Mouse (Mus musculus) limb, embryonic 11.5 days (tissue): ENCODE data around the gene Pld4. TPM values are rescaled to one million over a fixed set of nuclear protein-coding genes. Genes with fewer than 3 reads are reported as not detected.

Experiments
- ATAC-seq: fragments of 200-750 bp; cut with Nextera tagmentation; 2 replicates; pipeline ENCODE4 v1.8.0; 2017; ENCODE audit warnings: low read depth; ENCODE audit not compliant: insufficient number of reproducible peaks, low FRiP score, low TSS enrichment
- DNase-seq: peaks from one replicate; pipeline ENCODE4 v3.0.0-alpha.2; 2015; ENCODE audit warnings: low spot score
- H3K27ac ChIP-seq: fragments of 300-500 bp; sonication (generic); replicated peaks from 2 replicates; pipeline ENCODE4 v1.5.1; 2014; ENCODE audit warnings: low read depth, mild to moderate bottlenecking, low read length
- H3K27me3 ChIP-seq: fragments of 300-500 bp; sonication (generic); 2 replicates; pipeline ENCODE4 v1.6.1; 2014; ENCODE audit warnings: mild to moderate bottlenecking, low read length, mixed read lengths; ENCODE audit not compliant: control insufficient read depth, insufficient read depth
- H3K36me3 ChIP-seq: fragments of 300-500 bp; sonication (generic); 2 replicates; pipeline ENCODE4 v1.6.1; 2014; ENCODE audit warnings: mild to moderate bottlenecking, low read length, moderate library complexity, mixed read lengths; ENCODE audit not compliant: control insufficient read depth, insufficient read depth
- H3K4me1 ChIP-seq: fragments of 300-500 bp; sonication (generic); 2 replicates; pipeline ENCODE4 v1.6.1; 2014; ENCODE audit warnings: low read length, mixed read lengths; ENCODE audit not compliant: control insufficient read depth, insufficient read depth
- H3K4me2 ChIP-seq: fragments of 300-500 bp; sonication (generic); 2 replicates; pipeline ENCODE4 v1.6.1; 2014; ENCODE audit warnings: low read depth, mild to moderate bottlenecking, moderate library complexity; ENCODE audit not compliant: severe bottlenecking
- H3K4me3 ChIP-seq: fragments of 300-500 bp; sonication (generic); 2 replicates; pipeline ENCODE4 v1.5.1; 2014; ENCODE audit warnings: low read depth, low read length
- H3K9ac ChIP-seq: fragments of 300-500 bp; sonication (generic); 2 replicates; pipeline ENCODE4 v1.6.1; 2014; ENCODE audit warnings: mild to moderate bottlenecking, low read length
- H3K9me3 ChIP-seq: fragments of 300-500 bp; sonication (generic); 2 replicates; pipeline ENCODE4 v1.6.1; 2016; ENCODE audit warnings: low read length; ENCODE audit not compliant: control insufficient read depth
- WGBS: fragments of 180-500 bp; shearing (Covaris S2); extraction: QIAGEN DNeasy Blood & Tissue Kit; methylation state at CpG from one replicate; pipeline ENCODE4 v1.1.7; 2014; 5-methylcytosine and 5-hydroxymethylcytosine counted together
- polyA plus RNA-seq: library from polyadenylated mRNA; unstranded; fragments of >200 nt; fragmentation: Nextera tagmentation; extraction: Ambion mirVana; gene quantifications from 2 replicates; pipeline ENCODE4 v1.2.1, GENCODE M21; 2014

Gene Pld4
- polyA plus RNA-seq, 1 experiment from 2014 or later: 2.8 TPM

DNA sequence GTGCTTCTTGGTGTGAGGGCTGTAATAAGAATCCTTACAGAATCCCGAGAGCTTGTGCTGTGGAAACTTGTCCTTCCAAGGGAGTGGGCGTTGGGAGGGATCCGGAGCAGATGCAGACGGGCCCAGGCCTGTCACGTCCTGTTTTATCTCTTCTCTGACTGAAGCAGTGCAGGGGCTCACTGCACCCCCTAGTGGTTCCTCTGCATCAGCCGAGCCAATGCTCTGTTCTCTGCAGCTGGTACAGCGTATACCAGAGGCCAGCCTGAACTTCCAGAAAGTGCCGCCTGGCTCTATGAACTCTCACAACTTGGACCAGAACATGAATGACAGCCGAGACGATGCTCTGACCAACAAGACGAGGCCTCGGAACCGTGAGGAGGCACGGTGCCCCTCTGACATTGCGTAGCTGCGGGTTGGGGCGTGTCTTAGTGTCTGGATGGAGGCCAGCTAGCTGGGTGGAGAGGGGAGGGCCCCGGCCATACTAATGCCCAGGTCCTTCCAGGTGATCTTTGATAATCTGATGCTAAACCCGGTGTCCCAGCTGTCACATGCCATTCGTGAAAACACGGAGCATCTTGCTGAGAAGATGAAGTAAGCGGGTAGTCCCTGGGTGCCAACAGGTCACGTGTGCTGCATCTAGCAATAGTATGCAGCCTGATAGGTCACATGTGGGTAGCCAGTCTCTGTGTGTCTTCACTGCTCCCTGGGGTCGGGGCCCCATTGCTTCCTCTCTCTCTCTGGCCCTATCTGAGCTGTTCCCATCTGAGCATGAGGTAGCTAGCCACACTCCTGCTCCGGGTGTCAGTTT lies 17.1 kb upstream of the Pld4 start:
- H3K27me3 ChIP-seq: no peaks in the 10 kb centered on the region
- H3K36me3 ChIP-seq: peaks cover 3% of the 10 kb centered on the region; the same call in 1 of the 2 replicates
- H3K27ac ChIP-seq: no peak overlapping the region
- peak; percentile 81 for DNase-seq
- no peaks in the 10 kb centered on the region for H3K9me3 ChIP-seq
- H3K4me3 ChIP-seq: no peak overlapping the region
- no peak overlapping the region for H3K9ac ChIP-seq
- ATAC-seq: peak; percentile 60
- H3K4me1 ChIP-seq: peaks cover 8% of the 10 kb centered on the region
- H3K4me2 ChIP-seq: no peak overlapping the region
- 62% methylated on average over 25 of the region's 25 CpGs for WGBS

DNA sequence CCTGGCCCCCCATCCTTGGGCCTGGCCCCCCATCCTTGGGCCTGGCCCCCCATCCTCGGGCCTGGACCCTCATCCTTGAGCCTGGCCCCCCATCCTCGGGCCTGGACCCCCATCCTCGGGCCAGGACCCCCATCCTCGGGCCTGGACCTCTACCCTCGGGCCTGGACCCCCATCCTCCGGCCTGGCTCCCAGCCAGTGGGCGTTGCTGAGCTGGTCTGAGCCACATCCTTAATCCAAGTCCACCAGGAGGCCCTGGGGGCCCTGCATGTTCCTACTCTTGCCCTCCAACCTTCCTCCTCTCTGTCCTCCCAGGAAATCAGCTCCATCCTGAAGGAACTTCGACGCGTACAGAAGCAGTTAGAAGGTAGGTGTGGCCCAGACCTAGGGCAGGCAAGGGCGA lies 16.2 kb upstream of the Pld4 start:
- DNase-seq (no peak), ATAC-seq (no peak)
- Histone ChIP-seq H3K9me3 (no peaks in the 10 kb centered on the region), H3K4me2 (no peak overlapping the region), H3K9ac (peak overlapping the region; percentile 22; the same call in 1 of the 2 replicates), H3K4me3 (no peak overlapping the region), H3K36me3 (peaks cover 3% of the 10 kb centered on the region; the same call in 1 of the 2 replicates), H3K27ac (no peak overlapping the region), H3K27me3 (no peaks in the 10 kb centered on the region), H3K4me1 (peaks cover 8% of the 10 kb centered on the region)
- WGBS: 72% methylated on average over 11 of the region's 11 CpGs

DNA sequence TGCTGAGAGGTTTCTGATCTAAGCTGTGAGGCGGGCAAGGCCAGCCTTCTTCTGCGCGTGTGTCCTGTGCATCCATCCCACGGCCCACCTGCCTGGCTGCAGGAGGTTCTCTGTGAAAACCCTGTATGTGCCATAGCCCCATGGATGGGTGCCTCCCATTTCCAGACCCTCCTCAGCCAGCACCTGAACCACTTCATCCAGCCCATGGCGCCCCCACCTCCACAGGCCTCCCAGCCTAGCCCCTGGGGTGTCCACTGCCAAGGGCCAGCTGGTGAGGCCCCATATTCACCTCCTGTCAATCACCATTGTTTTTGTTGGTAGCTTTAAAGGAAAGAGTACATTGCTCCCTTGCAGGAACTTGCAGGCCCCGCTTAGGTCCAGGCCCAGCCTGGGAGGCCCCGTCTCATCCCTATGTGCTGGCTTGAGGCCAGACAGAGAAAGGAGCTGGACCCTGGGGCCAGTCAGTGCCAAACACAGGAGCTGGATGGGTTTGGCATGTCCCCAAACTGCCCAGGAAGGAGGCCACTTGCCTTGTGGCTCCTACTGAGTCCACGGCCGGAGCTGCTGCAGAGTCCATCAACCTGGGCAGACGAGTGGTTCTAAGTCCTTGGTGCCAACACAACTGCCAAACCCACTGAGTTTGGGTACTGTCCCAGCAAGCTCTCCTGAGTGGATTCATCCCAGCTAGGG lies 15.4 kb upstream of the Pld4 start:
- 88% methylated on average over 10 of the region's 10 CpGs for WGBS
- ATAC-seq: no peak

DNA sequence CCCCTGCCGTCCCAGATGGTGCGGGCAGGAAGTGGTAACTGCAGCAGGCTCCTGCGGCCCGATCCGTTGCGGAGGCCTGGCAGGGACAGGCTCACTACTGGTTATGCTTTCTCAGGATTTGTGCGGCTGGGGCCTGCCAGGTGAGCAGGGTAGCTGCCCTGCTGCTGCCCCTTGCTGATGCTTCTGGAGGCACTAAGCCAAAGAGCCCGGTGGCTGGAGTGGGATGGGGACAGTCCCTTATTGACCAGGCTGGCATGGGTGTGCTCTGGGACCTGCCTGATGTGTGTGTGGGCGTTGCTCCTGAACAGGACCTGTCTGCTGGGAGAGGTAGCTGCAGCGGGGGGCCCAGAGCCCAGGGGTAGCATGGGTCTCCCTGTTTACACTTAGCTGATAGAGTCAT lies 14.7 kb upstream of the Pld4 start:
- H3K4me2 ChIP-seq: no peak overlapping the region
- no peak for ATAC-seq
- no peak overlapping the region for H3K27ac ChIP-seq
- H3K9ac ChIP-seq: no peak overlapping the region
- WGBS: 83% methylated on average over 10 of the region's 10 CpGs
- no peaks in the 10 kb centered on the region for H3K36me3 ChIP-seq
- no peaks in the 10 kb centered on the region for H3K9me3 ChIP-seq
- H3K4me3 ChIP-seq: no peak overlapping the region
- H3K27me3 ChIP-seq: no peaks in the 10 kb centered on the region
- no peak for DNase-seq
- H3K4me1 ChIP-seq: peaks cover 8% of the 10 kb centered on the region

More for the DNA sequence above, 15.4 kb upstream of the Pld4 start:
- H3K36me3 ChIP-seq: no peaks in the 10 kb centered on the region
- H3K4me1 ChIP-seq: peaks cover 8% of the 10 kb centered on the region
- no peak overlapping the region for H3K27ac ChIP-seq
- H3K9ac ChIP-seq: 0 out of 2 replicates have a peak overlapping the region, but pooled peaks have one; percentile 9
- DNase-seq: no peak
- H3K4me3 ChIP-seq: no peak overlapping the region
- H3K4me2 ChIP-seq: no peak overlapping the region
- H3K27me3 ChIP-seq: no peaks in the 10 kb centered on the region
- no peaks in the 10 kb centered on the region for H3K9me3 ChIP-seq

DNA sequence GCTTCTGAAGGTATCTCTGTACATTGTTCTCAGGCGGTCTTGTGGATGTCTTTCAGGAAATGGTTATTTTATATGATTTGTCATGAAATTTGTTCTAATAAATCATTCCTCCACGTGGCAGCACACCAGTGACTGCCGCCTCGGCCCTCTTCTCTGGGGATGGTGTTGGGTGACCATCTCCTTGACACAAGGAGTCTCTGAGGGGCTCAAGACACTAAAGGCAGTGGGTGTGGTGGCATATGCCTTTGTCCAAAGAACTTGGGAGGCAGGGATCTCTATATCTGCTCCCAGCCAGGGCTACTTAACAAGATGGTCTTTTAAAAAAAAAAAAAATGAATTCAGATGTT lies 14.0 kb upstream of the Pld4 start:
- H3K27me3 ChIP-seq: no peaks in the 10 kb centered on the region
- no peaks in the 10 kb centered on the region for H3K36me3 ChIP-seq
- DNase-seq (no peak), ATAC-seq (no peak)
- H3K4me2 ChIP-seq: no peak overlapping the region
- H3K9ac ChIP-seq: no peak overlapping the region
- no peaks in the 10 kb centered on the region for H3K9me3 ChIP-seq
- peaks cover 8% of the 10 kb centered on the region for H3K4me1 ChIP-seq
- H3K4me3 ChIP-seq: no peak overlapping the region
- 75% methylated on average over 4 of the region's 4 CpGs for WGBS
- H3K27ac ChIP-seq: no peak overlapping the region

- ATAC-seq (no peak; the same call in 1 of the 2 replicates), DNase-seq (peak; percentile 50)
- Histone ChIP-seq H3K4me2 (peak overlapping the region; percentile 17; the same call in 1 of the 2 replicates), H3K9me3 (no peaks in the 10 kb centered on the region), H3K36me3 (no peaks in the 10 kb centered on the region), H3K4me1 (peaks cover 8% of the 10 kb centered on the region), H3K27me3 (no peaks in the 10 kb centered on the region), H3K4me3 (no peak overlapping the region), H3K27ac (0 out of 2 replicates have a peak overlapping the region, but pooled peaks have one; percentile 21), H3K9ac (peak overlapping the region; percentile 45; the same call in 1 of the 2 replicates)
- WGBS: 20% methylated on average over 10 of the region's 10 CpGs
These were observed 13.4 kb upstream of the Pld4 start for GRCm38 (mm10) chr12:112746808-112747605.

DNA sequence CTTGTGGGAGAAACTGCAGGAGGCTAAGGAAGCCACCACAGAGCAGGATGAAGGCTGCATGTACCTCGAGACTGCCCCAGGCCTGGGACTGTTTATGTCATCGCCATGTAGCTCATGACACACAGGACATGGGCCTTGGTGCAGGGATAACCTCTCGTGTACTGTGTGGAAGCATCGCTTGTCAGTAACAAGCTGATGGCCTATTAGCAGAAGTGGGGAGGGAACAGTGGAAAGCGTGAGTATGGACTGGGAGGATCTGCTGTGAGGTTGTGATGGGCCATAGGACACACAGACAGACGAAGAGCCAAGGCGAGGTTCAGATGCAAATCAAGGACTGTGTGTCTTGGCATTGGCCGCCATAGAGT lies 12.9 kb upstream of the Pld4 start:
- no peak overlapping the region for H3K4me2 ChIP-seq
- WGBS: 75% methylated on average over 8 of the region's 8 CpGs
- H3K9ac ChIP-seq: no peak overlapping the region
- ATAC-seq (no peak; the same call in 1 of the 2 replicates), DNase-seq (no peak)
- peaks cover 8% of the 10 kb centered on the region for H3K4me1 ChIP-seq
- H3K4me3 ChIP-seq: no peak overlapping the region
- no peaks in the 10 kb centered on the region for H3K27me3 ChIP-seq
- H3K36me3 ChIP-seq: no peaks in the 10 kb centered on the region
- H3K27ac ChIP-seq: no peak overlapping the region
- H3K9me3 ChIP-seq: no peaks in the 10 kb centered on the region

- no peaks in the 10 kb centered on the region for H3K27me3 ChIP-seq
- H3K4me1 ChIP-seq: peaks cover 8% of the 10 kb centered on the region
- no peak overlapping the region for H3K27ac ChIP-seq
- ATAC-seq: no peak
- no peak for DNase-seq
- H3K9ac ChIP-seq: no peak overlapping the region
- 87% methylated on average over 12 of the region's 12 CpGs for WGBS
- no peaks in the 10 kb centered on the region for H3K9me3 ChIP-seq
- H3K36me3 ChIP-seq: no peaks in the 10 kb centered on the region
- H3K4me3 ChIP-seq: no peak overlapping the region
- H3K4me2 ChIP-seq: no peak overlapping the region
These were observed 9.5 kb upstream of the Pld4 start for GRCm38 (mm10) chr12:112750976-112751375.
